Mouse (Mus musculus): ENCODE results near the gene Bloc1s6. TPM values are rescaled to one million over a fixed set of nuclear protein-coding genes. Genes with fewer than 3 reads are reported as not detected.

Bloc1s6 gene
- total RNA-seq, 2 experiments from 2014 or later, result 41.7 to 44.0 TPM

Other genes with a start within 250 kb of the Bloc1s6 start
- 10 to 100 TPM; 64.7 to 71.5 TPM for gene Gatm, start 127.2 kb upstream of the Bloc1s6 start, total RNA-seq (2021)
- gene AA467197, start 101.5 kb upstream of the Bloc1s6 start, total RNA-seq (2021), result under 1 TPM in 1 of 2 experiments, not detected in 1; 0.99 TPM
- 10 to 100 TPM; 37.6 to 38.7 TPM for gene Slc30a4, start 35.8 kb upstream of the Bloc1s6 start, total RNA-seq (2021)
- 1 to 10 TPM; 3.6 to 4.9 TPM for gene Sqor, start 26.7 kb downstream of the Bloc1s6 start, total RNA-seq (2021)

Data from left cerebral cortex, postnatal 10 days (tissue).